Mouse (Mus musculus) bone marrow, adult 2 months (tissue): ENCODE data around the gene Arhgef28.

ENCODE experiments used
- CTCF ChIP-seq: fragments of 200-500 bp; IDR thresholded peaks from 2 replicates; pipeline ENCODE4 v1.5.1; 2011; ENCODE audit warnings: low read length, control low read depth; ENCODE audit not compliant: control insufficient read depth, insufficient read depth
- POLR2A ChIP-seq: fragments of 200-500 bp; IDR thresholded peaks from 2 replicates; pipeline ENCODE4 v1.6.1; 2011; ENCODE audit warnings: low read depth, mild to moderate bottlenecking, control low read depth, low read length, borderline replicate concordance; ENCODE audit not compliant: control insufficient read depth

DNA sequence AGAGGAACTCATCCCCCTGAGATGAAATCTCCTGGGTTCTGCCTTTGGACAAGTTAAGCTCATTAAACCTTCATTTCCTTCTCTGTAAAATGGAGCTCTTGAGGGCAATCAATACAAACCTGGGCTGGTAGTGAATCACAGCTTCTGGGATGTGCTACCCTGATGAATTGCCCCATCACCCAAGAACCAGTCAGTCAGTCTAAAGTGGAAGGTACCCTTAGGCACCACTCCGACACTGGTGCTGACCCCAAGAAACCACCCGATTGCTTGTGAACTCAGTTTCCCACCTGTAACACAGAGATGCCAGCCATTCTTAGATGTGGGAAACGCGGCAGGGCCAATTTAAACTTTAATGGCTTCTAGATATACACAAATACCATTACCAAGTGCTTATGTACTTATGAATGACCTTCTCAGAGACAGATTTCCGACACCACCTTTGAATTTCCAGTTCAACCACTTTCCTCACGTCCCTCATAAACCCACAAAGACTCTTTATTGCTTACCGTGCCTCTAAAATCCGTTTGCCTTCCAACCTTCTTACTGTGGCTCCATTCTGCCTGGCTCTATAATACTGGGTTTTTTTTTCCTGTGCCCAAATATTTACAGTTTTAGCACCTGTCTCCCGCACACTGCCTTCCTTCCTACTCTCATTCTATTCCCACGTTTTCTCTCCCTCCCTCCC lies 30.8 kb downstream of the Arhgef28 start:
- no peak for TF ChIP-seq CTCF
- TF ChIP-seq POLR2A, result no peak
